Mouse (Mus musculus) lung, embryonic 14.5 days (tissue): Measurements from ENCODE around the gene Ice1. TPM values are rescaled to one million over a fixed set of nuclear protein-coding genes. Genes with fewer than 3 reads are reported as not detected.

Source experiments
- ATAC-seq: fragments of 200-750 bp; cut with Nextera tagmentation; 2 replicates; pipeline ENCODE4 v1.8.0; 2017; ENCODE audit warnings: mild to moderate bottlenecking, moderate TSS enrichment, moderate library complexity; ENCODE audit not compliant: insufficient read depth
- DNase-seq: peaks from one replicate; pipeline ENCODE4 v3.0.0-alpha.2; 2015
- H3K27ac ChIP-seq: fragments of 300-500 bp; sonication (generic); 2 replicates; pipeline ENCODE4 v1.5.1; 2014; ENCODE audit warnings: low read depth, mild to moderate bottlenecking, moderate library complexity
- H3K27me3 ChIP-seq: fragments of 300-500 bp; sonication (generic); 2 replicates; pipeline ENCODE4 v1.6.1; 2014; ENCODE audit warnings: low read length, control low read depth; ENCODE audit not compliant: insufficient read depth
- H3K36me3 ChIP-seq: fragments of 300-500 bp; sonication (generic); 2 replicates; pipeline ENCODE4 v1.6.1; 2014; ENCODE audit warnings: control low read depth; ENCODE audit not compliant: insufficient read depth
- H3K4me1 ChIP-seq: fragments of 300-500 bp; sonication (generic); 2 replicates; pipeline ENCODE4 v1.6.1; 2014; ENCODE audit warnings: antibody characterized with exemption, control low read depth; ENCODE audit not compliant: insufficient read depth
- H3K4me2 ChIP-seq: fragments of 300-500 bp; sonication (generic); 2 replicates; pipeline ENCODE4 v1.6.1; 2014; ENCODE audit warnings: mild to moderate bottlenecking
- H3K4me3 ChIP-seq: fragments of 300-500 bp; sonication (generic); 2 replicates; pipeline ENCODE4 v1.5.1; 2014; ENCODE audit warnings: low read depth, low read length
- H3K9ac ChIP-seq: fragments of 300-500 bp; sonication (generic); 2 replicates; pipeline ENCODE4 v1.6.1; 2014
- H3K9me3 ChIP-seq: fragments of 300-500 bp; sonication (generic); 2 replicates; pipeline ENCODE4 v1.6.1; 2016; ENCODE audit warnings: low read depth, low read length, control low read depth
- CTCF ChIP-seq: IDR thresholded peaks from 2 replicates; pipeline ENCODE4 v1.5.1; 2016; ENCODE audit warnings: antibody characterized with exemption, low read depth
- WGBS: fragments of 180-500 bp; shearing (Covaris S2); extraction: QIAGEN DNeasy Blood & Tissue Kit; methylation state at CpG from one replicate; pipeline ENCODE4 v1.1.7; 2014; 5-methylcytosine and 5-hydroxymethylcytosine counted together
- polyA plus RNA-seq: library from polyadenylated mRNA; unstranded; fragments of >200 nt; fragmentation: Nextera tagmentation; extraction: Ambion mirVana; gene quantifications from 2 replicates; pipeline ENCODE4 v1.2.1, GENCODE M21; 2014

The Ice1 gene
- polyA plus RNA-seq, 1 experiment from 2014 or later: 28.2 TPM

- 31% methylated on average over 20 of the region's 20 CpGs for WGBS
- ATAC-seq: no peak
- TF ChIP-seq CTCF: no peak
- H3K27me3 ChIP-seq: no peaks in the 10 kb centered on the region
- H3K4me1 ChIP-seq: peaks cover 5% of the 10 kb centered on the region; the same call in 1 of the 2 replicates
- 0 out of 2 replicates have a peak overlapping the region, but pooled peaks have one; percentile 7 for H3K4me2 ChIP-seq
- DNase-seq: peak; percentile 14
- H3K36me3 ChIP-seq: no peaks in the 10 kb centered on the region
- H3K9me3 ChIP-seq: no peaks in the 10 kb centered on the region
- H3K27ac ChIP-seq: no peak overlapping the region
- H3K4me3 ChIP-seq: no peak overlapping the region
- no peak overlapping the region for H3K9ac ChIP-seq
These were observed 39.1 kb upstream of the Ice1 start for GRCm38 (mm10) chr13:70676243-70677183.

GRCm38 (mm10) chr13:70674998-70675397 is 37.6 kb upstream of the Ice1 start:
- WGBS: 87% methylated on average over 10 of the region's 10 CpGs
- no peak for TF ChIP-seq CTCF
- ATAC-seq: no peak
- no peaks in the 10 kb centered on the region for H3K27me3 ChIP-seq
- H3K4me1 ChIP-seq: peaks cover 5% of the 10 kb centered on the region; the same call in 1 of the 2 replicates
- H3K4me2 ChIP-seq: no peak overlapping the region
- no peak for DNase-seq
- no peak overlapping the region for H3K4me3 ChIP-seq
- no peak overlapping the region for H3K27ac ChIP-seq
- H3K9me3 ChIP-seq: no peaks in the 10 kb centered on the region
- H3K9ac ChIP-seq: no peak overlapping the region
- H3K36me3 ChIP-seq: no peaks in the 10 kb centered on the region

GRCm38 (mm10) chr13:70670080-70670479 is 32.6 kb upstream of the Ice1 start:
- no peaks in the 10 kb centered on the region for H3K9me3 ChIP-seq
- DNase-seq: no peak
- no peak overlapping the region for H3K27ac ChIP-seq
- H3K9ac ChIP-seq: no peak overlapping the region
- 63% methylated on average over 4 of the region's 4 CpGs for WGBS
- no peak overlapping the region for H3K4me2 ChIP-seq
- TF ChIP-seq CTCF: no peak
- H3K4me3 ChIP-seq: no peak overlapping the region
- no peaks in the 10 kb centered on the region for H3K36me3 ChIP-seq
- H3K27me3 ChIP-seq: no peaks in the 10 kb centered on the region
- no peak for ATAC-seq
- H3K4me1 ChIP-seq: no peaks in the 10 kb centered on the region

GRCm38 (mm10) chr13:70659715-70660114 is 22.3 kb upstream of the Ice1 start:
- TF ChIP-seq CTCF: no peak

GRCm38 (mm10) chr13:70656741-70657140 is 19.3 kb upstream of the Ice1 start:
- 47% methylated on average over 4 of the region's 4 CpGs for WGBS
- H3K9ac ChIP-seq: no peak overlapping the region
- H3K4me2 ChIP-seq: no peak overlapping the region
- H3K4me1 ChIP-seq: peaks cover 11% of the 10 kb centered on the region
- ATAC-seq: no peak
- no peaks in the 10 kb centered on the region for H3K36me3 ChIP-seq
- H3K9me3 ChIP-seq: no peaks in the 10 kb centered on the region
- no peak for DNase-seq
- no peak overlapping the region for H3K4me3 ChIP-seq
- no peaks in the 10 kb centered on the region for H3K27me3 ChIP-seq
- H3K27ac ChIP-seq: no peak overlapping the region
- no peak for TF ChIP-seq CTCF

More at GRCm38 (mm10) chr13:70659715-70660114, 22.3 kb upstream of the Ice1 start:
- Histone ChIP-seq H3K4me3 (no peak overlapping the region), H3K9me3 (no peaks in the 10 kb centered on the region), H3K27ac (no peak overlapping the region), H3K27me3 (no peaks in the 10 kb centered on the region), H3K4me1 (peaks cover 5% of the 10 kb centered on the region), H3K9ac (no peak overlapping the region), H3K36me3 (no peaks in the 10 kb centered on the region), H3K4me2 (no peak overlapping the region)
- 77% methylated on average over 4 of the region's 4 CpGs for WGBS
- no peak for DNase-seq
- no peak for ATAC-seq

- Histone ChIP-seq H3K4me2 (no peak overlapping the region), H3K27me3 (no peaks in the 10 kb centered on the region), H3K9ac (no peak overlapping the region), H3K36me3 (no peaks in the 10 kb centered on the region), H3K4me1 (peaks cover 11% of the 10 kb centered on the region), H3K9me3 (no peaks in the 10 kb centered on the region), H3K4me3 (no peak overlapping the region), H3K27ac (no peak overlapping the region)
- WGBS: 44% methylated on average over 8 of the region's 8 CpGs
- TF ChIP-seq CTCF: no peak
- DNase-seq: no peak
- ATAC-seq: no peak
These were observed 18.9 kb upstream of the Ice1 start for GRCm38 (mm10) chr13:70656329-70656728.

GRCm38 (mm10) chr13:70655570-70655969 is 18.1 kb upstream of the Ice1 start:
- Histone ChIP-seq H3K27ac (no peak overlapping the region), H3K9ac (no peak overlapping the region), H3K36me3 (no peaks in the 10 kb centered on the region), H3K9me3 (no peaks in the 10 kb centered on the region), H3K4me2 (no peak overlapping the region), H3K27me3 (no peaks in the 10 kb centered on the region), H3K4me3 (no peak overlapping the region), H3K4me1 (peaks cover 11% of the 10 kb centered on the region)
- DNase-seq (peak; percentile 23), ATAC-seq (no peak)
- WGBS: 42% methylated on average over 12 of the region's 12 CpGs
- no peak for TF ChIP-seq CTCF
